Mouse (Mus musculus) limb, embryonic 14.5 days (tissue): Measurements from ENCODE around the gene Fars2. TPM values are rescaled to one million over a fixed set of nuclear protein-coding genes. Genes with fewer than 3 reads are reported as not detected.

Experiments
- ATAC-seq: fragments of 200-750 bp; cut with Nextera tagmentation; 2 replicates; pipeline ENCODE4 v1.8.0; 2017; ENCODE audit warnings: low read depth, moderate number of reproducible peaks, moderate TSS enrichment; ENCODE audit not compliant: low FRiP score
- DNase-seq: peaks from one replicate; pipeline ENCODE4 v3.0.0-alpha.2; 2015; ENCODE audit warnings: low spot score
- H3K27ac ChIP-seq: fragments of 300-500 bp; sonication (generic); replicated peaks from 2 replicates; pipeline ENCODE4 v1.5.1; 2014; ENCODE audit warnings: low read depth, mild to moderate bottlenecking, low read length, moderate library complexity, mixed read lengths
- H3K27me3 ChIP-seq: fragments of 300-500 bp; sonication (generic); 2 replicates; pipeline ENCODE4 v1.6.1; 2014; ENCODE audit warnings: low read length, mixed read lengths; ENCODE audit not compliant: control insufficient read depth, insufficient read depth
- H3K36me3 ChIP-seq: fragments of 300-500 bp; sonication (generic); 2 replicates; pipeline ENCODE4 v1.6.1; 2014; ENCODE audit warnings: mild to moderate bottlenecking, low read length, moderate library complexity, mixed read lengths; ENCODE audit not compliant: control insufficient read depth, insufficient read depth
- H3K4me1 ChIP-seq: fragments of 300-500 bp; sonication (generic); 2 replicates; pipeline ENCODE4 v1.6.1; 2014; ENCODE audit warnings: antibody characterized with exemption, low read length, mixed read lengths; ENCODE audit not compliant: control insufficient read depth, insufficient read depth
- H3K4me2 ChIP-seq: fragments of 300-500 bp; sonication (generic); replicated peaks from 2 replicates; pipeline ENCODE4 v1.6.1; 2014; ENCODE audit warnings: low read depth, mild to moderate bottlenecking, low read length, moderate library complexity; ENCODE audit not compliant: severe bottlenecking
- H3K4me3 ChIP-seq: fragments of 300-500 bp; sonication (generic); replicated peaks from 2 replicates; pipeline ENCODE4 v1.5.1; 2014; ENCODE audit warnings: low read length
- H3K9ac ChIP-seq: fragments of 300-500 bp; sonication (generic); 2 replicates; pipeline ENCODE4 v1.6.1; 2014; ENCODE audit warnings: mild to moderate bottlenecking, low read depth, low read length, moderate library complexity; ENCODE audit not compliant: severe bottlenecking
- H3K9me3 ChIP-seq: fragments of 300-500 bp; sonication (generic); 2 replicates; pipeline ENCODE4 v1.6.1; 2016; ENCODE audit warnings: low read length; ENCODE audit not compliant: control insufficient read depth
- POLR2A ChIP-seq: fragments of 200-500 bp; IDR thresholded peaks from 2 replicates; pipeline ENCODE4 v1.8.0; 2012; ENCODE audit warnings: inconsistent platforms, mild to moderate bottlenecking, moderate library complexity, borderline replicate concordance; ENCODE audit not compliant: insufficient read depth, insufficient read length; ENCODE audit errors: extremely low read depth
- WGBS: fragments of 180-500 bp; shearing (Covaris S2); extraction: QIAGEN DNeasy Blood & Tissue Kit; methylation state at CpG from one replicate; pipeline ENCODE4 v1.1.7; 2014; 5-methylcytosine and 5-hydroxymethylcytosine counted together
- polyA plus RNA-seq, 2 experiments: library from polyadenylated mRNA; depleted of rRNA in 1 of 2; stranded (reverse) in 1 of 2; unstranded in 1 of 2; fragments of >200 nt; fragmentation: Nextera tagmentation in 1 of 2; extraction: Ambion mirVana in 1 of 2; gene quantifications; 2 replicates each; pipeline versions ENCODE4 v1.2.1 to v1.2.3; 2012 to 2014

Fars2 gene
- polyA plus RNA-seq, 2 experiments = 27.6 to 35.2 TPM

- no peak for TF ChIP-seq POLR2A
- Histone ChIP-seq H3K27ac (no peak overlapping the region), H3K36me3 (no peaks in the 10 kb centered on the region), H3K9me3 (no peaks in the 10 kb centered on the region), H3K4me3 (no peak overlapping the region), H3K4me1 (0 out of 2 replicates have a peak, but pooled peaks cover 5% of the 10 kb centered on the region), H3K9ac (no peak overlapping the region), H3K4me2 (no peak overlapping the region), H3K27me3 (no peaks in the 10 kb centered on the region)
- DNase-seq = no peak
- ATAC-seq = no peak
- 58% methylated on average over 3 of the region's 3 CpGs for WGBS
Observed at GRCm38 (mm10) chr13:36302770-36303169, 185.6 kb downstream of the Fars2 start.

GRCm38 (mm10) chr13:36305306-36305705 is 188.1 kb downstream of the Fars2 start:
- DNase-seq (no peak), ATAC-seq (no peak)
- Histone ChIP-seq H3K4me3 (no peak overlapping the region), H3K4me1 (0 out of 2 replicates have a peak, but pooled peaks cover 2% of the 10 kb centered on the region), H3K4me2 (no peak overlapping the region), H3K9me3 (no peaks in the 10 kb centered on the region), H3K27me3 (no peaks in the 10 kb centered on the region), H3K27ac (no peak overlapping the region), H3K9ac (no peak overlapping the region), H3K36me3 (no peaks in the 10 kb centered on the region)
- WGBS = 56% methylated on average over 2 of the region's 2 CpGs
- no peak for TF ChIP-seq POLR2A

GRCm38 (mm10) chr13:36307386-36307785 is 190.2 kb downstream of the Fars2 start:
- no peak overlapping the region for H3K4me2 ChIP-seq
- no peak overlapping the region for H3K4me3 ChIP-seq
- no peak overlapping the region for H3K27ac ChIP-seq
- DNase-seq (no peak), ATAC-seq (no peak)
- no peaks in the 10 kb centered on the region for H3K9me3 ChIP-seq
- no peaks in the 10 kb centered on the region for H3K27me3 ChIP-seq
- H3K4me1 ChIP-seq = 0 out of 2 replicates have a peak, but pooled peaks cover 2% of the 10 kb centered on the region
- no peak overlapping the region for H3K9ac ChIP-seq
- 58% methylated on average over 4 of the region's 4 CpGs for WGBS
- TF ChIP-seq POLR2A = no peak
- H3K36me3 ChIP-seq = no peaks in the 10 kb centered on the region

GRCm38 (mm10) chr13:36309160-36309559 is 191.9 kb downstream of the Fars2 start:
- Histone ChIP-seq H3K4me1 (0 out of 2 replicates have a peak, but pooled peaks cover under 1% of the 10 kb centered on the region), H3K36me3 (no peaks in the 10 kb centered on the region), H3K27ac (no peak overlapping the region), H3K9me3 (no peaks in the 10 kb centered on the region), H3K9ac (no peak overlapping the region), H3K4me3 (no peak overlapping the region), H3K4me2 (no peak overlapping the region), H3K27me3 (no peaks in the 10 kb centered on the region)
- TF ChIP-seq POLR2A = no peak
- peak; percentile 63 for ATAC-seq
- DNase-seq = no peak
- WGBS = 74% methylated on average over 1 of the region's 1 CpGs

GRCm38 (mm10) chr13:36314218-36314617 is 197.0 kb downstream of the Fars2 start:
- Histone ChIP-seq H3K27me3 (no peaks in the 10 kb centered on the region), H3K4me3 (no peak overlapping the region), H3K36me3 (no peaks in the 10 kb centered on the region), H3K4me1 (peaks cover 2% of the 10 kb centered on the region; the same call in 1 of the 2 replicates), H3K27ac (no peak overlapping the region), H3K9me3 (no peaks in the 10 kb centered on the region), H3K9ac (no peak overlapping the region), H3K4me2 (no peak overlapping the region)
- peak; percentile 42 for DNase-seq
- 53% methylated on average over 8 of the region's 8 CpGs for WGBS
- TF ChIP-seq POLR2A = no peak
- ATAC-seq = no peak
